Mouse (Mus musculus): ENCODE data around the gene Nup93.

Gene Nup93

DNA sequence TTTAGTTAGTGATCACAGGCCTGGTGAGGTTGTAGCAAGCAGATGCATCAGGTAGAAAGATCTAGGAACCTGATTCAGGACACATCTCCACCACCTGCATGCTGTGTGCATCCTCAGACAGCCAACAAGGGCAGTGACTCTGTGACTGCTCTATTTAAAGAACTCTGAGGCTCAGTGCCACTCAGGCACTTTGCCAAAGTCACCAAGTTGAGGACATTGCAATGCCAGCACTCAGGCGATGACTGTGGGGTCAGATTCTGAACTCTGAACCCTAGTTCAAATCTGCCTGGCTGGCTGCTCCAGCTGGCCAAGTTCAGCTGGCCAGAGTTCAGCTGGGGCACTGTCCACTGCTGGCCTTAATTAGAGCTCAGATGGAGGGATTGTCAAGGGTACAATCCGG lies 149.5 kb downstream of the Nup93 start:
- DNase-seq (ENCODE audit: low spot score), result no peak

DNA sequence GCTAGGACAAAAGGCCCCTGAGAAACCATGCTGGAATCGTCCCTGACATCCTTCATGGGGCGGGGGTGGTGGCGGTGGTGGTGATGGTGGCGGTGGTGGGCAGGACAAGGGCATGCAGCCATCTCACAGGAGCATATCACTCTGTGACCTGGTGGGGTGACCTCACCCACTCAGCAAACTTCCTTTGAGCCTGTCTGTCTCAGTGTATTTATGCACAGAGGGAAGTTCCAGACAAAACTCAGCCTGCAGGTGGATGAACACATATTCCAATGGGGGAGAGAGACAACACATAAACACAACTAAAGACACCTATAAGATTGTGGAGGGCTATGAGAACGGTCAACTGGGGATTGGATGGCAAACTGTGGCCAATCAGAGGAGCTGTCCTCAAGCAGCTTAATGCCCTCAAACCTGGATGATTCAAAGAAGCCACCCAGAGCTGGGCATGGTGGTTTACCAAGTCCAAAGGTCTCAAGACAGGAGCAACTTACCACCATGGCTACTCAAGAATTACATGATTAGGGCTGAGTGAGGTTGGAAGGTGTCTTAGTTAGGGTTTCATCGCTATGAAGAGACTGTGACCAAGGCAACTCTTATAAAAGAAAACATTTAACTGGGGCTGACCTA lies 150.4 kb downstream of the Nup93 start:
- DNase-seq (ENCODE audit: low spot score), result no peak

DNA sequence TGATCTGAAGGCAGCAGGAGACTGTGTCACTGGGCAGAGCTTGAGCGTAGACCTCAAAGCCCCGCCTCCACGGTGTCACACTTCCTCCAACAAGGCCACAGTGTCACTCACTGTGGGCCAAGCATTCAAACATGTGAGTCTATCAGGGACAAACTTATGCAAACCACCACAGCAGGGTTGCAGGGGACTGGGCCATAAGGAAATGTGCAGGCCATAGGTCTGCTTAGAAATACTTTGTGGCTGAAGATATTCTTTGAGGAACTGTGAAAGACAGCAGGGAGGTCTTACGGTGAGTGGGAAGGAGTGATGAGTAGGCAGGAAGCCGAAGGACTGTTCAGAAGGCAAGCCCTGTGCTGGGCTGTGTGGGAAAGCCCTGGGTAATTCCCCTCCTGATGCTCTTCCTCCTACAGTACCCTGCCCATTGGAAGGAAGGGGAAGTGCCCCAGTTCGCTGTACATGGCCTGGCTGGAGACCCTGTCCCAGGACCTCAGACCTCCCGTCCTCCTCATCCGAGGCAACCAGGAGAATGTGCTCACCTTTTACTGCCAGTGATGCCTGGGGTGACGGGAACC lies 151.1 kb downstream of the Nup93 start:
- DNase-seq (ENCODE audit: low spot score), result no peak
